In genomic region chr8:103690438-103690837, GRCm38 (mm10) we compare ENCODE assay signal across 24 mouse cellular contexts.
DNase-seq lines count a peak whose midpoint lies in the region; ATAC-seq lines count a peak whose summit lies in the region.
"Had no signal": no experiment of that assay in that cellular context is flagged by ENCODE, and none has a peak within 500 bp of the region (broad histone marks: within the 10 kb centered on the region; RNA-seq: fewer than 3 reads in every experiment).

No protein-coding gene starts in this region.

- peak overlapping the region; percentile 29; the same call in 1 of the 2 replicates for H3K27ac ChIP-seq in limb, embryonic 13.5 days
- H3K27ac ChIP-seq in limb, embryonic 15.5 days, result peak overlapping the region; percentile 77
- H3K27ac ChIP-seq: embryonic facial prominence, embryonic 12.5 days; embryonic facial prominence, embryonic 15.5 days; forebrain, embryonic 10.5 days; forebrain, embryonic 12.5 days had no signal

- no peaks in the 10 kb centered on the region for H3K27me3 ChIP-seq in limb, embryonic 13.5 days
- no peaks in the 10 kb centered on the region for H3K27me3 ChIP-seq in limb, embryonic 15.5 days
- H3K27me3 ChIP-seq: embryonic facial prominence, embryonic 12.5 days; embryonic facial prominence, embryonic 15.5 days; forebrain, embryonic 12.5 days had no signal

- peak; percentile 64 for ATAC-seq in limb, embryonic 13.5 days (ENCODE audit: low FRiP score, low read depth)
- peak; percentile 68 for ATAC-seq in limb, embryonic 15.5 days (ENCODE audit: insufficient number of reproducible peaks, low FRiP score, low TSS enrichment, low read depth)
- ATAC-seq: forebrain, embryonic 14.5 days; forebrain, embryonic 16.5 days had no signal

- H3K4me3 ChIP-seq in limb, embryonic 13.5 days, result no peak overlapping the region
- H3K4me3 ChIP-seq in limb, embryonic 15.5 days, result no peak overlapping the region
- H3K4me3 ChIP-seq: embryonic facial prominence, embryonic 12.5 days; embryonic facial prominence, embryonic 15.5 days; erythroblast, embryonic 14.5 days; forebrain, embryonic 10.5 days; forebrain, embryonic 12.5 days had no signal

- H3K9me3 ChIP-seq in limb, embryonic 13.5 days, result no peaks in the 10 kb centered on the region
- no peaks in the 10 kb centered on the region for H3K9me3 ChIP-seq in limb, embryonic 15.5 days
- H3K9me3 ChIP-seq: embryonic facial prominence, embryonic 12.5 days; embryonic facial prominence, embryonic 15.5 days; forebrain, embryonic 10.5 days; forebrain, embryonic 12.5 days had no signal

- peak; percentile 23 for DNase-seq in heart, adult 11 months
- no peak for DNase-seq in heart, adult 9 months (ENCODE audit: low spot score in 2 of 2)
- peak; percentile 3 for DNase-seq in forelimb bud, embryonic 11.5 days (ENCODE audit: low read depth, low spot score)
- DNase-seq in ovary, adult 18-20 months (ENCODE audit: low spot score), result no peak
- DNase-seq in kidney, postnatal 4 days, result no peak
- DNase-seq: adrenal gland, adult 2 months; adrenal gland, postnatal 10 days; adrenal gland, postnatal 25 days; cerebellum, adult 11 months; cerebellum, adult 18-20 months; cerebellum, adult 8-10 months; cerebellum, adult 9-11 months; cerebellum, postnatal 14 days; cerebellum, postnatal 36 days; embryo, embryonic 11 days had no signal

- H3K36me3 ChIP-seq in limb, embryonic 13.5 days, result no peaks in the 10 kb centered on the region
- no peaks in the 10 kb centered on the region for H3K36me3 ChIP-seq in limb, embryonic 15.5 days
- H3K36me3 ChIP-seq: embryonic facial prominence, embryonic 12.5 days; embryonic facial prominence, embryonic 15.5 days; forebrain, embryonic 10.5 days; forebrain, embryonic 12.5 days had no signal

- WGBS in limb, embryonic 13.5 days, result 26% methylated on average over 1 of the region's 1 CpGs
- 42% methylated on average over 1 of the region's 1 CpGs for WGBS in limb, embryonic 15.5 days

- peaks cover 26% of the 10 kb centered on the region for H3K4me1 ChIP-seq in limb, embryonic 13.5 days
- H3K4me1 ChIP-seq in limb, embryonic 15.5 days, result peaks cover 15% of the 10 kb centered on the region
- H3K4me1 ChIP-seq: forebrain, embryonic 10.5 days; forebrain, embryonic 12.5 days had no signal

- H3K4me2 ChIP-seq in limb, embryonic 13.5 days (replicated peaks), result no peak overlapping the region
- H3K4me2 ChIP-seq in limb, embryonic 15.5 days, result no peak overlapping the region
- H3K4me2 ChIP-seq: embryonic facial prominence, embryonic 12.5 days; embryonic facial prominence, embryonic 15.5 days; forebrain, embryonic 12.5 days had no signal

- H3K9ac ChIP-seq in limb, embryonic 13.5 days, result no peak overlapping the region
- no peak overlapping the region for H3K9ac ChIP-seq in limb, embryonic 15.5 days
- H3K9ac ChIP-seq: embryonic facial prominence, embryonic 12.5 days; embryonic facial prominence, embryonic 15.5 days; forebrain, embryonic 12.5 days had no signal

Comparison
In these comparisons a context has a peak if more than half of its experiments do, and no peak if none do; other contexts are left out.
1. DNase-seq: peak in heart, adult 11 months (single experiment) and forelimb bud, embryonic 11.5 days (single experiment); none in heart, adult 9 months (0 of 2), ovary, adult 18-20 months (single experiment) and kidney, postnatal 4 days (0 of 2).